Mouse (Mus musculus): ENCODE results near the gene Gigyf1.

Gene Gigyf1

DNA sequence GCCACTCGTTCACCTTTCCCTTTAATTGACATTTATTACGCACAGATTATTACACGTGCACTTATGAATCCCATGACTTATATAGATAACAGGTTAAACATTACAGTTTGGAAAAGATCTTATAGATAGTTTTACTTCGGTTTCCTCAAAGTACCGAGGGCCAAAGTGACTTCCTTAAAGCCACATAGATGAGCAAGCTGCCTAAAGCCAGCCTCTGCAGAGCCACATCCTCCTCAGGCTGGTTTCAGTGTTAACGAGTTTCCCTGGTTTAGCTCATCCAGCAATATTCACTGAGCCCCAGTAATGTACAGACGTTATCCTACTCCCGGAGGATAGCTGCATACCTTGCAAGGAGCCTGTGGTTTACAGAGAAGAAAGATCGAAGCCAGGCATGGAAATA lies 17.0 kb downstream of the Gigyf1 start:
- DNase-seq: no peak

DNA sequence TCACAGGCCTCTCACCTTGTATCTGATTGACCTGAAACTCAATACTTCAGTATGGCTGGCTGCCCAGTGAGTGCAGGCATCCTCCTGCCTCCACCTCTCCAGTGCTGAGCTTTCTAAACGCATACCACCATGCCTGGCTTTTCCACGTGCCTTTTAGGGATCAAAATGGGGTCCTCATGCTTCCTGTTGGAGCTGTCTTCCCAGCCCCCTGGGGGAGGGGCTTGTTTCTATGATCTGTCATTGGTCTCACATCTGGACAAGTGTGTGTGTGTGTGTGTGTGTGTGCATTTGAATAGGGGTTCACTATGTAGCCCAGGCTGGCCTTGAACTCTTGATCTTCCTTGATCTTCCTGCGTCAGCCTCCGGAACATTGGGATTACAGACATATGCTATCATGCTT lies 19.1 kb downstream of the Gigyf1 start:
- no peak for DNase-seq

DNA sequence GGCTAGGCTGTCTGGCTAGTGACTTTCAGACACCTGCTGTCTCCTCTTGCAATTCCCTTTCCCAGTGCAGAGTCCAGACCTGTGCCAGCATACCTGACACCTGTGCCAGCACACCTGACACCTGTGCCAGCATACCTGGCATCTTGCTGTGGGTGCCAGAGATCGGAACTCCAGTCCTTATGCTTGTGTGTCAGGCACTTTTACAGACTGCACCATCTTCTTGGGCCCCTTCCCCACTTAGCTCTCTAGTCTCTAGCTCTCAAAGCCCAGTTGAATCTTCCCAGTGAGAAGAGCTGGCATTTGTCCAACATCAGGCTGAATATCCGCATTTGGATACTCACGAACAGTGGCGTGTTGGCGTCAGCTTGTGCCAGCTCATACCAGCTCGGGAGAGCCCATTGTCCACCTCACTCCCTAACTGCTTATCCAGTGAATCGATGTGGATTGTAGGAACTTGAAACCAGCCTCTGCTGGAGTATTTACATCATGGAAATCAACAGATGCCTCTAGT lies 21.0 kb downstream of the Gigyf1 start:
- no peak for DNase-seq

DNA sequence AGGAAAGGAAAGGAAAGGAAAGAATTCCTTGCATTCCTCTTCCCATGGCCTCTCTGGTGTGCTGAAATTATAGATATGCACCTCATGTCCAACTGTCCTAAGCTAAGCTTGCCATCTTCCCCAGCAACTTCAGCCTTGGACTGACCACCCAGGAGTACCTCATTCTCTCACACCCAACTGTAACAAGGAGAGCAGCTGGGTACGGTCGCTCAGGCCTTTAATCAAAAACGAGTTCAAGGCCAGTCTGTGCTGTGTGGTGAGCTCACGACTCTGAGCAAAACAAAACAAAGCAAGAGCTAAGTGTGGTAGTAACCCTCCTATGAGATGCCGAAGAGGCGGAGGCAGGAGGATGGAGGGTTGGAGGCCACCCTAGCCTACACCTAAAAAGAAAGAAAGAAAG lies 22.6 kb downstream of the Gigyf1 start:
- no peak for DNase-seq

DNA sequence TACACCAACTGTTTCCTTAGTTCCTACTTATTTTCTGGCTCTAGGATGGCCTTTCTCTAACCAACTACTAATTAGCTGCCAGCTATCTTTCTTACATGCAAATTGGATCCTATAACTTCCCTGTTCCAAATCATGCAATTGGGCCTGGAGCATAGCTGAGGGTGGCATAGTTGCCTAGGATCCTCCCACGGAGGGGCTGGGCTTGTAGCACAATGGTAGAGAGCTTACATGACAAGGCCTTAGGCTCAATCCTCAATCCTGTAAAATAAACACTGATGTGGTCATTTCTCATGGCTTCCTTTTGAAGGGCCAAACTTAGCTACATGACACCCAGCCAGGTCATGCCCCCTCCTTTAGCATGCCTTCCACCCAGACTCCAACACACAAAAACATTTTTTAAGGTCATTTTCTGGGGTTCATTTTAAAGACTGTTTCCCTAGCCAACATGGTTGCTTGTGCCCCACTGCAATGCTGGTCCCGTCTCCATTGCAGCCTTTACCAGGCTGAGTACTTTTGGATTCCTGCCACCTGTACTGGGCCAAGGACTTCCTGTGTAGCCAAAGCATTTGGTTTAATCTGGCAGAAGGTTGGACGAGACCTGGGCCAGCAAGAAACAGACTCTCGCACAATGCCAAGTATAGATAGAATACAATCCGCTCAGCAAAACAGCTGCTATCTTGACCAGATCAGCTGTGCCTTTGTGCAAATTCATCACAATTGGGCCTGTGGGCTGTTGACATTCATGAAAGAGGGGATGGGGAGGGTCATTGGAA lies 23.6 kb downstream of the Gigyf1 start:
- DNase-seq: no peak

DNA sequence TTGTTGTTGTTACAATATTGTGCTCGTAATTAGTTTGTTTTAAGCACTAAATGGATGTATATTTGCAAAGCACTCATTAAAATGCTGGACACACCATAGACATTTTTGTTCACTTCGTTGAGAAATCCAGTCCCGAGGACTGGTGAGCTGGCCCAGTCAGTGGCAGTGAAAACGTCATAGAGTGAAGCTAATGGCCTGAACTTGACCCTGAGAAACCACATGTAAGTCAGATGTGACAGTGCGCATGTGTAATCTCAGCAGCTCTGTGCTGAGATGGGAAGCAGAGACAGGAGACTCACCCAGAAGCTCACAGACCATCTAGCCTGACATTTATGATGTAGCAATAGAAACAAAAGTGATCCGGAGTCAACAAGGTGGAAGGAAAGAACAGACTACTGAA lies 26.6 kb downstream of the Gigyf1 start:
- no peak for DNase-seq

DNA sequence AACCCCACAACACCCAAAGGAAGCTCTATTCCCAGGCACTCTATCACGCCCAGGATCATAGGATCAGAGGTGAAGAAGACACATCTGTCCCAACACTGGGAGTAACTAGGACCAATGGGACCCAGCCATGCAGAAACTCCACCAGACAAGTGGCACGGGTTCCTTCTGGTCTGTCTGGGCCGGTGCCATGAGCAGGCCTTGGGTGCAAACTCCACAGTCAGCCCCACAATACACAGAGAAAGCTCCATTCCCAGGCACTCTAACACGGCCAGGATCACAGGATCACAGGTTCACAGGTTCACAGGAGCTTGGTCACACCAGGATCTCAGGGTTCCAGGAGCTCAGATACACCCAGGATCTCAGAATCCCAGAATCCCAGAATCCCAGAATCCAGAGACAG lies 27.2 kb downstream of the Gigyf1 start:
- DNase-seq: no peak

DNA sequence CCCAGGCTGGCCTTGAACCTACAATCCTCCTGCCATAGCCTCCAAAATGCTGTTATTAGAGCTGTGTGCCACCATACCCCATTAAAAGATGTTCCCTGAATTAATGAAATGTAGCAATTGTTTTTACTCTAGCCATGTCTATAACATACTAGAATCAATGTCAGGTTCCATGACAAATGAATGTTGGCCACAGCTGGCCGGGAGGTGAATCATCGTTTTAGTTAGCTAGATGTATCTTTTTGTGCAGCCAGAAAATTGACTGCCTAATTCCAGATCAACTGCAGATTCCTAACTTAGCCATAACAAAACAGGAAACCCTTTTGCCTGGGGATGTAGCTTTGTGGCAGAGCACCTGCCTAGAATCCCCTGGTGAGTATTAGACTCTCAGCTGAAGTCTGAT lies 31.5 kb downstream of the Gigyf1 start:
- DNase-seq: no peak

DNA sequence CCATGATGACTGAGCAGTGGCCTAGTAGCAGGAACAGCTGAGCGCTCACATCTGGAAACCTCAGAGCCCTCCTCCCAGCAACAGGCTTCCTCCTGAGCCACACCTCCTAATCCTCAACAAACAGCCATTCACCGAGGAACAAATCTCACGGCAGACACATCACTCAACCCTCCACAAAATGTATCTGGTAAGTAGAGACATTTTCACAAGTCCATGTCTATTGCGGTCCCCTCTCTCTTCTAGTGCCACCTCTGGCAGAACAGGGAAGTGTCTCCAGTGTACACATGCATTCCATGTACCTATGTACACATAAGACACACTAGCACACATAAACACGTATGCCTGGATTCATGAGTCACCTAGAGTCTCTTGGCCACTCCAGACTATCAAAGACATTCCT lies 32.8 kb downstream of the Gigyf1 start:
- no peak for DNase-seq

DNA sequence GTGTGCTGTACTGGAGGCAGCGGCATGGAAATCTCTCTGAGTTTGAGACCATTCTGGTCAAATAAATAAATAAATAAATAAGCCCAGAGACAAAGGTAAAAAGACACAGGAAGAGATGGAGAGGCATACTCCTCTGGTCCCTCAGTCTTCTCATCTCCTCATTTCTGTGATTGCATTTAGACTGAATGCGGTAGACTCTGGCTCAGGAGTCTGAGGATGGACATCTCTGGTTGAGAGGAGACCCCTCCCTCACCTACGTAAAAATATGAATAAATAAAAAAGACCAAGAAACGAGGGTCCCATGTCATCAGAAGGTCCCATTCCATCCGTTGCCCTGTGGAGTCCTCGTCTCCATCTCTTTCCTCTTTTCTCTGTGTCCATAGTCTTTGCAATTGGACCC lies 34.7 kb downstream of the Gigyf1 start:
- no peak for DNase-seq

DNA sequence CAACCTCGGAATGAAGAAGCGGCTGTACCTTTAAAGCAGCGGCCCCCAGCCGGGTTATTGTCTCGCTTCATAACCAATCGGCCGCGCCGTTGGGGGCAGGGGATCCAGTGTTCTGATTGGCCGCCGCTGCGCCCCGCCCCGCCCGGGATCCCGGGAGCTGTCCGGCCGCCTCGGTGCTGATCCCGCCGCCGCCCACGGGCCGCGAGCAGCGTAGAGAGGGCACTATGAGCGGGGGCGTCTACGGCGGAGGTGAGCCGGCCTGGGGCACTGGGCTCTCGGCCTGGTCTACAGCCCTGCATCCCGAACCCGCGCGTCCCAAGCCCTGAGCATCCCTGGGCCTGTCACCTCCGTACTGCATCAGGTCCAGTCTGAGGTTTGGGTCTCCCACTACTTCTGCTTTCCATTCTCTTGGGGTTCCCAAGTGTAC lies 35.1 kb downstream of the Gigyf1 start, which contains the start of gene Actl6b:
Actl6b (plus strand) TSS at position 107 of the 427 bp plus-strand sequence.
- DNase-seq: peak; percentile 85

DNA sequence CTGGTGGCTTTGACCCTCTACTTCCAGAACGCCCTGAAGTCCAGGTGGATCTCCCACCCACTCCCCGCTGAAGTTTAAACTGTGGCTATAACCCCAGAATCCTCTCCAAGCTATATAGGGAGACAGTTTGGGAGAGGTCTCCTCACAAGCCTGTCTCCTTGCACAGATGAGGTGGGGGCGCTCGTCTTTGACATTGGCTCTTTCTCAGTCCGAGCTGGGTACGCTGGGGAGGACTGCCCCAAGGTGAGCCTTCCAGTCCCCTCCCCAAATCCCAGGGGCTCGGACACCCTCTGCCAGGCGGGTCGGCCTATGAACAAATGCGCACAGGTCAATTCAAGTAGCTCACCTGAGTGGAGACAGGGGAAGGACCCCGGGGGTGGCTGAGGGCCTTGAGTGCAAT lies 35.5 kb downstream of the Gigyf1 start:
- no peak for DNase-seq

DNA sequence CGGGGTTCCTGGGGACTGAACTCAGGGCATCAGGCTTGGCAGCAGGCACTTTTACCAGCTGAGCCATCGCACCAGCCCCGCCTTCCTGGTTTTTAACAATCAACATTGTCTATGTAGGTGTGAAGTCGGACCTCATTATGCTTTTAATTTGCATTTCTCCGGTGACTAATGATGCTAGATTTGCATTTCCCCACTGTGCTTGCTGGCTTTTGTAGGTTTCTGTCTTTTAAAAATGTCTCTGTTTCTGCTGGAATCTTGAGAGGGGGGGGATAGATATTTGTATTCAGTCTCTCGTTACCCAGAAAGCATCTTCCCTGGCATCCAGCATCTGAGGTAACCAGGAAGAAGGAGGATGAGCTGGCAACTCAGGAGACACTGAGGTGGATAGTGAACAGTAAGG lies 43.2 kb downstream of the Gigyf1 start:
- no peak for DNase-seq

DNA sequence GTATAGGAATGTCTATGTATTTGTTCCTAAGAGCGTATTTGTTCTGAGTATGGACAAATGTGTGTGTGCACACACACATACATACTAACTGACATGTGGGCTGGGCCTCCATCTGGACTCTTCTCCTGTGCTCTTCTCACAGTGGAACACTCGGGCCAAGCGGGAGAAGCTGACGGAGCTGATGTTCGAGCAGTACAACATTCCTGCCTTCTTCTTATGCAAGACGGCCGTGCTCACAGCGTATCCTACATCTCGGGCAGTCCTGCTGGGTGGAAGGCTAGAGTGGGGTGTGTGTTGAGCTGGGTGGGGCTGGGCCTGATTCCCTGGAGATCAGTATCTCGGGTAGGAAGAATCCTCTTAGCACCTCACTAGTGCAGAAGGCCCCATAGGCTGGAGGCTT lies 44.6 kb downstream of the Gigyf1 start:
- no peak for DNase-seq

DNA sequence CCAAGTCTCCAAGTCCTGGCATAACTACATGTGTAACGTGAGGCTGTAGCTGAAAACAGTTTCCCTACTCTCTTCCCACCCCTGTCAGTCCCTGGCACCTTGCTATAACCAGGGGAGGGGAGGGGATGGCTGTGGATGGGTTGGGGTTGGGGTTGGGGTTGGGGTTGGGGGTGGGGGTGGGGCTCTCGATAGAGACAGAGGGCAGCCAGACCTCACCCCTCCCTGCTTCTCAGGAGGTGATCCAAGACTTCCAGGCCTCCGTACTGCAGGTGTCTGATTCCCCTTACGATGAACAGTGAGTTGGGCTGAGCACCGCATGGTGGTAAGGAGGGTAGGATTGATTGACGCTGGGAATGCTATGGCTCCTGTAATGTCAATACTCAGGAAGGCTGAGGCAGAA lies 47.4 kb downstream of the Gigyf1 start:
- no peak for DNase-seq

DNA sequence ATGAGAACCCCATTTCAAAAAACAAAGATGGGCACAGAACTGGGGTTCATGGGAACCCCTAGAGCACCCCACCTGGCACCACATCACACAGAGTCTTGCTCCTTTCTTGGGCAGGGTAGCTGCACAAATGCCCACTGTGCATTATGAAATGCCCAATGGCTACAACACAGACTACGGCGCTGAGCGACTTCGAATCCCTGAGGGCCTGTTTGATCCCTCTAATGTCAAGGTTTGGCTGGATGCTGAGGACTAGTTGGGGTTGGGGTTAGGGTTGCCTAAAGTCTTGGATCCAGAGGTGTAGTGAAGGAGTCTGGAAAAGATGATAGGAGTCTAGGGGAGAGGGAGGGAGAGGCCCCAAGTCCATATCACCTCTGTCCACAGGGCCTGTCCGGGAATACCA lies 48.1 kb downstream of the Gigyf1 start:
- no peak for DNase-seq

DNA sequence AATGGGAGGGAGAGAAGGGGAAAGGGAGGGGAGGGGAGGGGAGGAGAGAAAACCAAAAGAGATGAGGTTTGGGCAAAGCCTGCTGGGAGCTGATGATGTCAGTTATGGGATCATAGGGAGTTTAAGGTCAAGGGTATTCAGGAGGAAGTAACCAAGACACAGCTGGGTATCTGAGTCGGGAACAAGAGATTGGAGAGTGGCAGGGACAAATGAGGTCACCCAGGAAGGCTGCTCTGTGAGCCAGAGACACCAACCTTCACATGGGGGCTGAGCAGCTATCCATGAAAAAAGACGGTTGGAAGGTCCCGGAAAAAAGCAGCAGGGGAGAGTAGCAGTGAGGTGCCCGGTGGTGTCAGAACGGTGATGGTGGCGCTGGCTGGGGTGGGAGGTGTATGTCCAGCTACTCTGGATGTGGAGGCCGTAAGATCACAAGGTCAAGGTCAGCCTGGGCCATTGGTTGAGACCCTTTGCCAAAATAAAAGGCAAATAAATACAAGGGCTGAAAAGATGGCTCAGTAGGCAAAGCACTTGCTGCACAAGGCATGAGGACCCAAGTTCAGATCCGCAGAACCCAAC lies 50.0 kb downstream of the Gigyf1 start:
- no peak for DNase-seq

DNA sequence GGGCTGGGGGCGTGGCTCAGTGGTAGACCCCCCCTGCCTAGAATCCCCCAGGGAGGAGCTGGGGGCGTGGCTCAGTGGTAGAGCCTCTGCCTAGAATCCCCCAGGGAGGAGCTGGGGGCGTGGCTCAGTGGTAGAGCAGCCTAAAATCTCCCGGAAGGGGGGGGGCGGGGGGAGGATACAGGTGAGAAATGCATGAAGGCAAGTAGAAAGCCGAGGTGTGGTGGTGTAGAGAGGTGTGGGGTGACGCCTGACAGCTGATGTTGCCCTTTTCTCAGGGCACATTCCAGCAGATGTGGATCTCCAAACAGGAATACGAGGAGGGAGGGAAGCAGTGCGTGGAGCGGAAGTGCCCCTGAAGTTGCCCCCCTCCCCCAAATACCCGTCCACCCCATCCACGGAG lies 50.7 kb downstream of the Gigyf1 start:
- no peak for DNase-seq

DNA sequence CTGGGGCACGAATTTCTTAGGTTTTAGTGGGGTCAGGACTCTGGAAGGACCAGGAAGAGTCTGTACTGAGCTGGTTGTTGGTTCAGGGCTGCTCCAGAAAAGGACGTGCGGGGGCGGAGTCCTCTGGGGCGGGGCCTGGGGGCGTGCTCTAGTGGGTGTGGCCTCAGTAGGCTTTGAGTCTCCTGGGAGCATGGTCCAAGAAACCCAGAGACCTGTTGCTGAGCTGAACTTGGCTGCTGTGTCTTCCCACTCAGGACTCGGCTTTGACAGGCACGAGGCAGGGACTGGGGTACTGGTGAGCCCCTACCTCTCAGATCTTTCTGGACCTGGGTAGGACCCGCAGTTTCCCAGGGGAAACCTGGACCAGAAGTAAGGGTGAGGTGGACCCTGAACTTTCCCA lies 51.3 kb downstream of the Gigyf1 start, which contains the start of gene Tfr2:
Tfr2 (plus strand) TSS at position 176 of the 400 bp plus-strand sequence.
- peak; percentile 63 for DNase-seq

DNA sequence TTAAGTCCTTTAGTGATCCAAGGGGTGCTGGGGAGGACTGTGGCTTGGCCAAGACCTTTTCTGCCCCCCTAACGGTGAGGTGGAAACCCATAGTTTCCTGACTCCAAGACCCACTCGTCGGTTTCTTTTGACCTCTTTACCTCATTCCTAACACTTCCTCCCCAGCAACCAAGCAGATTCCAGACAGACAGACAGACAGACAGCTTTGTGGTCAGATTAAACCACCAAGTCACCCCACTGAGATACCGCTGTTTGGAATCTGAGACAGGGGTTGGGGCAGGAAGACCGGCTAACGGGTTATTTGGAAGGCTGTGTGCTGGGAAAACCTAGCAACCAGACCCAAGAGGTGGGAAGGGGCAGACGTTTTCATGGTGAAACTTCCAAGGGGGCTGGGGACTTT lies 51.8 kb downstream of the Gigyf1 start:
- DNase-seq: no peak

DNA sequence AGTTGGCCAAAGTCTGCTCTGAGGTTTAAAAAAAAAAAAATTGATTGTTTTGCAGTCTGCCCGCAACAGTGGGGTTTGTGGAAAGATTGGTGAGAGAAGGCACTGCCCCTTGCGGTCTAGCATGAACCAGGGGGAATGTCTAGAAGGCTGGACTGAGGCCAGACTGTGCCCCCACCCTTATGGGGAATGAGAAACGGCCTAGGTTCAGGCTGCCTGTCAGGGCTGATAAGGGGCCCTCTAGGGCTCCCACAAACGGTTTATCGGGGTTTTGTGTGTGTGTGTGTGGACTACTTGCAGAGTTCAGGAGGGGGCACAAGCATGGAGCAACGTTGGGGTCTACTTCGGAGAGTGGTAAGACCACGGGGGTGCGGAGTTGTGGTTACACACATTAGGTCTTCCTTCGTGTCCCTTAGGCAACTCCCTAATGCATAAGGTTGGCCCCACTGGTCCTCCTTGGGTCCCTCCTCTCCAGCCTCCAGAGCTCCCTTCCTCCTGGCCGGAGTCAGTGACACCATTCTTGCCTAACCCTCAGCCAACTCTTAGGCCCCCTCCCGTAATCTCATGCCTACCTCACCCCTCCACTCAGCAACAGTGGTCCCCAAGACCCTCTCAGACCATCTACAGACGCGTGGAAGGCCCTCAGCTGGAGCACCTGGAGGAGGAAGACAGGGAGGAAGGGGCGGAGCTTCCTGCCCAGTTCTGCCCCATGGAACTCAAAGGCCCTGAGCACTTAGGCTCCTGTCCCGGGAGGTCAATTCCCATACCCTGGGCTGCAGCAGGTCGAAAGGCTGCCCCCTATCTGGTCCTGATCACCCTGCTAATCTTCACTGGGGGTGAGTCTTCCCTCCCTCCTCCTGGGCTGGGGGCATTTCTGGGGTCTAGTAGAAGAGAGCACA lies 52.6 kb downstream of the Gigyf1 start:
- no peak for DNase-seq

DNA sequence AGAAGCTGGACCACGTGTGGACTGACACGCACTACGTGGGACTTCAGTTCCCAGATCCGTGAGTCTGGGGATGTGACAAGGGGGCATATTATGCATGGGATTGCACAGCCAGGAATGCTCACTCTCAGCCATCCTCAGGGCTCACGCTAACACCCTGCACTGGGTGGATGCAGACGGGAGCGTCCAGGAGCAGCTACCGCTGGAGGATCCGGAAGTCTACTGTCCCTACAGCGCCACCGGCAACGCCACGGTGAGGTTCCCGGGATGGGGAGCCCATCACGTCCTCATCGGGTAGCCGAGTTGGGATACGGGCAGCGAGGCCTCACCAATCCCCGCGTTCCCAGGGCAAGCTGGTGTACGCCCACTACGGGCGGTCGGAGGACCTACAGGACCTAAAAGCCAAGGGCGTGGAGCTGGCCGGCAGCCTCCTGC lies 56.1 kb downstream of the Gigyf1 start:
- DNase-seq: peak; percentile 41

All from kidney, postnatal 14 days (tissue).